Mouse (Mus musculus) liver, adult 2 months (tissue): ENCODE measurements around the gene Atxn7. TPM values are rescaled to one million over a fixed set of nuclear protein-coding genes. Genes with fewer than 3 reads are reported as not detected.

Experiments used
- DNase-seq: peaks from one replicate; pipeline ENCODE4 v3.0.0-alpha.2; 2011; ENCODE audit warnings: low read depth, low spot score; ENCODE audit errors: extremely low read depth
- H3K27ac ChIP-seq: fragments of 200-500 bp; replicated peaks from 2 replicates; pipeline ENCODE4 v1.5.1; 2012; ENCODE audit warnings: low read depth, mild to moderate bottlenecking, control low read depth, inconsistent platforms, low read length; ENCODE audit not compliant: insufficient read depth
- H3K27me3 ChIP-seq: fragments of 200-500 bp; 2 replicates; pipeline ENCODE4 v1.6.1; 2012; ENCODE audit warnings: mild to moderate bottlenecking, moderate library complexity, low read length, inconsistent platforms; ENCODE audit not compliant: control insufficient read depth, insufficient read depth
- H3K36me3 ChIP-seq: fragments of 200-500 bp; 2 replicates; pipeline ENCODE4 v1.6.1; 2012; ENCODE audit warnings: low read length, inconsistent platforms; ENCODE audit not compliant: control insufficient read depth, insufficient read depth
- H3K4me1 ChIP-seq: fragments of 200-500 bp; 2 replicates; pipeline ENCODE4 v1.6.1; 2011; ENCODE audit warnings: low read length; ENCODE audit not compliant: control insufficient read depth, insufficient read depth
- H3K4me3 ChIP-seq: fragments of 200-500 bp; 2 replicates; pipeline ENCODE4 v1.5.1; 2011; ENCODE audit warnings: low read depth, mild to moderate bottlenecking, control low read depth, low read length, moderate library complexity; ENCODE audit not compliant: insufficient read depth
- H3K79me2 ChIP-seq: fragments of 200-500 bp; 2 replicates; pipeline ENCODE4 v1.6.1; 2012; ENCODE audit warnings: inconsistent platforms, mild to moderate bottlenecking, low read length, moderate library complexity; ENCODE audit not compliant: control insufficient read depth, insufficient read depth
- H3K9ac ChIP-seq: fragments of 200-500 bp; 2 replicates; pipeline ENCODE4 v1.6.1; 2012; ENCODE audit warnings: low read depth, mild to moderate bottlenecking, control low read depth, inconsistent platforms, low read length
- CTCF ChIP-seq: fragments of 200-500 bp; IDR thresholded peaks from 2 replicates; pipeline ENCODE4 v1.5.1; 2011; ENCODE audit warnings: low read depth, low read length, control low read depth
- POLR2A ChIP-seq: fragments of 200-500 bp; IDR thresholded peaks from 2 replicates; pipeline ENCODE4 v1.6.1; 2011; ENCODE audit warnings: low read length, control low read depth; ENCODE audit not compliant: insufficient read depth; ENCODE audit errors: extremely low read depth
- WGBS: fragments of 180-500 bp; shearing (Covaris S2); methylation state at CpG from one replicate; pipeline ENCODE4 v1.1.7; 2018; 5-methylcytosine and 5-hydroxymethylcytosine counted together
- polyA plus RNA-seq: library from polyadenylated mRNA; depleted of rRNA; stranded (reverse); fragments of >200 nt; gene quantifications from 2 replicates; pipeline ENCODE4 v1.2.3, GENCODE M21; 2012; rRNA removed
- total RNA-seq: library from RNA; depleted of rRNA; stranded (reverse); fragments of >200 nt; gene quantifications from 2 replicates; pipeline ENCODE4 v1.2.3, GENCODE M21; 2014; rRNA removed

Gene Atxn7
- total and polyA plus RNA-seq, 2 experiments, result 13.2 to 16.8 TPM

DNA sequence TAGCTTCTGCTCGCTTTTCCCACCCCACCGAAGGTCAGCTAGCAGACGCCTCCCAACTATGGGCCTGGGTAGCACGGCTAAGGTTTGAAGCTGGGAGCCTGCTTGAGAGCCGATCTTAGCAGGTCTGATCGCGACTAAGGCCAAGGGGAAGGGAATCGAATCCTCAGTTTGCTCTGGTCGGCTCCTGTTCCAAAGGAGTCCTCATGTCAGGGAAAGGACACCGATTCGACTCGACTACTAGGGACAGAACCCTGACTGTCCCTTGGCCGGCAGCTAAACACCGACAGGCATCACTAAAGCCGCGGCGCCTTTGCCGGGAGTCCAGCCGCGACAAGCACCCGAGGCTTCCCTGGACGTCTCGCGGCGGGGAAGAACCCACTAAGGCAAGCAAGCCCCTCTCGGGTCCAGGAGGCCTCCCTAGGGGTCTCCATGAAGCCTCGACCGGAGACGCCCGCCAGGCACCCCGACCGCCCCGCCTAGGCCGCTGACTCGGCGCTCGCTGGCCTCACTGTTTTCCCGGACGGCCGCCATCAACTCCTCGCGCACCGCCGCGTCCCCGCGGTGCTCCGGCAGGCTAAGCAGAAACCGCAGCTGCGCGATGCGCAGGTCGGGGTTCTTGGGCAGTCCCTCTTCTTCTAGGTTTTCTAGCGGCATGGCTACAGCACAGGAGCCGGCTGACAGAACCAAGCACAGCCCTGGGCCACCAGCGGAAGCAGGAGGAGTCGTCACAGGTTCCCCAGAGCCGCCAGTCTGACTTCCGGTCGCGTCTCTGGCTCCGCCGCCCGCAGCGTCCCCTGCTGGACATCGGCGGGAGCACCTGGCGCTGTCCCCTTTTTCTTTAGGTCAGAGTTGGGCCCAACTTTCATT is 159.2 kb downstream of the Atxn7 start, which contains the start of gene Psmd6:
Gene Psmd6 (minus strand): TSS at position 755 of the 867 bp plus-strand sequence.
- no peaks in the 10 kb centered on the region for H3K27me3 ChIP-seq
- peak; percentile 74 for DNase-seq
- WGBS, result under 1% methylated on average over 68 of the region's 68 CpGs
- peak within 1 kb of the TSS; percentile 97 for H3K4me3 ChIP-seq
- H3K79me2 ChIP-seq, result peaks cover 11% of the 10 kb centered on the region; the same call in 1 of the 2 replicates
- H3K9ac ChIP-seq, result peak within 1 kb of the TSS; percentile 96
- peak; percentile 93 for TF ChIP-seq CTCF
- peak; percentile 65 for TF ChIP-seq POLR2A
- peaks cover 8% of the 10 kb centered on the region for H3K4me1 ChIP-seq
- peak within 1 kb of the TSS; percentile 76 for H3K27ac ChIP-seq
- peaks cover 31% of the 10 kb centered on the region for H3K36me3 ChIP-seq

Other genes starting within 250 kb of the Atxn7 start
- not detected in 2 replicates for gene Gm281, start 47.0 kb upstream of the Atxn7 start, total RNA-seq
- gene Gm281, start 47.0 kb upstream of the Atxn7 start, polyA plus RNA-seq, result not detected in 2 replicates
- gene Thoc7, start 412 bp downstream of the Atxn7 start, total RNA-seq, result 41.5 and 53.3 TPM in 2 replicates
- gene Thoc7, start 412 bp downstream of the Atxn7 start, polyA plus RNA-seq, result 13.8 and 16.5 TPM in 2 replicates
- 120 and 122 TPM in 2 replicates for gene Psmd6, start 159.5 kb downstream of the Atxn7 start, total RNA-seq
- gene Psmd6, start 159.5 kb downstream of the Atxn7 start, polyA plus RNA-seq, result 36.6 and 43.5 TPM in 2 replicates
- gene Olfr720, start 225.4 kb downstream of the Atxn7 start, total RNA-seq, result not detected in 2 replicates
- not detected in 2 replicates for gene Olfr720, start 225.4 kb downstream of the Atxn7 start, polyA plus RNA-seq